Mouse (Mus musculus) G1E-ER4 (cell line): Measurements from ENCODE around the gene Ccdc62. TPM values are rescaled to one million over a fixed set of nuclear protein-coding genes. Genes with fewer than 3 reads are reported as not detected.

Source experiments
- GATA1 ChIP-seq: IDR thresholded peaks from one replicate; pipeline ENCODE4 v1.8.0; 2012; ENCODE audit warnings: low read length, inconsistent platforms
- polyA plus RNA-seq: library from polyadenylated mRNA; stranded (reverse); fragments of >175 nt; gene quantifications from 2 replicates; pipeline ENCODE4 v1.2.3, GENCODE M21; 2012

Gene Ccdc62
- polyA plus RNA-seq, 1 experiment, result 6.2 TPM

GRCm38 (mm10) chr5:124016291-124016821 lies 85.9 kb downstream of the Ccdc62 start:
- TF ChIP-seq GATA1, result no peak

DNA sequence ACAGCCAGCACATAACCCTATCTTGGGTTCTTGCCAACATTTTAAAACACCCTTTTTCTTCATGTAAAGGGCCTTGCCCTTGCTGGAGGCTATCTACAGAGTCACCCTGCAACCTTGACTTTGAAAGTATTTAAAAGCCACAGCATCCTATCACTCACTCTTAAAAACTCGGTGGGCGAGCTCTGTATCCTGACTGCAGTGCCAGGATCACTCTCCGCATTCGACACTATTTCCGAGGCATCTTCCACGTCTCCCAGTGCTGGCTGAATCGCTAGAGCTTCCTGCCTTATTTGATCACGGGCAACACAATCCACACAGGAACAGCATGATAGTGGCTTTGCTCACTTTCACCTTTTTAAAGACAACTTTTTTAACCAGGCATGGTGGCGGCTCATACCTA lies 87.5 kb downstream of the Ccdc62 start:
- no peak for TF ChIP-seq GATA1

GRCm38 (mm10) chr5:124018651-124019050 lies 88.2 kb downstream of the Ccdc62 start:
- TF ChIP-seq GATA1, result no peak

Other genes with a start within 250 kb of the Ccdc62 start
- 17.4 and 20.2 TPM in 2 replicates for gene Clip1, start 246.1 kb upstream of the Ccdc62 start, polyA plus RNA-seq
- 98.2 and 122 TPM in 2 replicates for gene Zcchc8, start 209.6 kb upstream of the Ccdc62 start, polyA plus RNA-seq
- gene Rsrc2, start 181.3 kb upstream of the Ccdc62 start, polyA plus RNA-seq, result 4.1 and 14.3 TPM in 2 replicates
- 3.4 and 3.5 TPM in 2 replicates for gene Kntc1, start 181.0 kb upstream of the Ccdc62 start, polyA plus RNA-seq
- not detected in 2 replicates for gene Hcar2, start 65.2 kb upstream of the Ccdc62 start, polyA plus RNA-seq
- not detected in 2 replicates for gene Hcar1, start 50.7 kb upstream of the Ccdc62 start, polyA plus RNA-seq
- 169 and 194 TPM in 2 replicates for gene Denr, start 23.5 kb upstream of the Ccdc62 start, polyA plus RNA-seq
- gene Gm43518, start 3.3 kb upstream of the Ccdc62 start, polyA plus RNA-seq, result not detected in 2 replicates
- gene Hip1r, start 42.9 kb downstream of the Ccdc62 start, polyA plus RNA-seq, result 20.2 and 23.1 TPM in 2 replicates
- 137 and 177 TPM in 2 replicates for gene Vps37b, start 101.6 kb downstream of the Ccdc62 start, polyA plus RNA-seq
- 1.0 and 1.4 TPM in 2 replicates for gene Abcb9, start 165.1 kb downstream of the Ccdc62 start, polyA plus RNA-seq
- gene Ogfod2, start 181.6 kb downstream of the Ccdc62 start, polyA plus RNA-seq, result 58.9 and 82.0 TPM in 2 replicates
- 135 and 142 TPM in 2 replicates for gene Arl6ip4, start 185.4 kb downstream of the Ccdc62 start, polyA plus RNA-seq